Mouse (Mus musculus): ENCODE results near the gene Mras. TPM values are rescaled to one million over a fixed set of nuclear protein-coding genes. Genes with fewer than 3 reads are reported as not detected.

Gene Mras
- total RNA-seq, 2 experiments from 2014 or later, result 6.8 to 7.5 TPM

- no peak for DNase-seq
- intact Hi-C loops (cut with DNase I), result no loop called here
Observed at GRCm38 (mm10) chr9:99441647-99442433, 4.7 kb upstream of the Mras start.

DNA sequence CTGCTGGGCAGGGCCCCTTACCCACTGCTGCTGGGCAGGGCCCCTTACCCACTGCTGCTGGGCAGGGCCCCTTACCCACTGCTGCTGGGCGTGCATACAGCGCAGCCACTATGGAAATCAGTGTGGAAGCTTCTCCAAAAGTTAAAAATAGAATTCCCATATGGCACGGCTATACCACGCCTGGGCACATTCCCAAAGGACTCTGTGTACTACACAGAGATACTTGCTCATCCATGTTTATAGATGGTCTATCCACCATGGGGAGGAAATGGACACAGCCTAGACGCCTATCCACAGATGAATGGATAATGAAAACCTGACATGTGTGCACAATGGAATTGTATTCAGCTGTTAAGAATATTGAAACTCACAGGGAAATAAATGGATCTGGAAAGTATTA lies 3.8 kb upstream of the Mras start:
- intact Hi-C loops (cut with DNase I), result no loop called here
- DNase-seq, result no peak

DNA sequence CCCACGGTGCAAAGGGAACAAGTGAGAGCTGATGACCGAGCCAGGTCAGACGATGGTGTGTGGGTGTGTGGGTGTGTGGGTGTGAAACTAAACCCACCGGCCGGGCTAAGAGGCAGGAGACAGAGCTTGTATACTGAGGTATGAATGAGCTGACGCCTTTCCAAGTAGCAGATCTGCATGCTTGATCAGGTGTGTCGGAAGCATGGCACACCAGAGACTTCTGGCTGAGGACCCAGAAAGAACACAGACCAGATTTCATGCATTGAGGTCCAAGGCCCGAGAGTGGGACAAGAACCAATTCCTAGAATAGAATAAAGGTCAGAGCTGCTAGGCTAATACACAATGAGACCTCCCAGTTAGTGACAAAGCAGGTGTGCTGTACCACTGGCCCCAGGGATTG lies 1.9 kb upstream of the Mras start:
- intact Hi-C loops (cut with DNase I), result loop anchor here (5.0 kb wide), 2 partner anchors 62 to 197 kb away; partner anchors contain the start of gene Cep70
- no peak for DNase-seq

- no peak for DNase-seq
- intact Hi-C loops (cut with DNase I), result loop anchor here (5.0 kb wide), 2 partner anchors 61 to 196 kb away; partner anchors contain the start of gene Cep70
Observed at GRCm38 (mm10) chr9:99437781-99438565, 792 bp upstream of the Mras start.

- peak; percentile 83 to 91 for DNase-seq
- intact Hi-C loops (cut with DNase I), result loop anchor here (5.0 kb wide), 2 partner anchors 59 to 194 kb away; partner anchors contain the start of gene Cep70
Observed at GRCm38 (mm10) chr9:99436182-99437030, 775 bp downstream of the Mras start.

GRCm38 (mm10) chr9:99435619-99436181 lies 1.5 kb downstream of the Mras start:
- intact Hi-C loops (cut with DNase I), result loop anchor here (5.0 kb wide), 2 partner anchors 58 to 193 kb away; partner anchors contain the start of gene Cep70
- DNase-seq, result peak; percentile 36 to 51

DNA sequence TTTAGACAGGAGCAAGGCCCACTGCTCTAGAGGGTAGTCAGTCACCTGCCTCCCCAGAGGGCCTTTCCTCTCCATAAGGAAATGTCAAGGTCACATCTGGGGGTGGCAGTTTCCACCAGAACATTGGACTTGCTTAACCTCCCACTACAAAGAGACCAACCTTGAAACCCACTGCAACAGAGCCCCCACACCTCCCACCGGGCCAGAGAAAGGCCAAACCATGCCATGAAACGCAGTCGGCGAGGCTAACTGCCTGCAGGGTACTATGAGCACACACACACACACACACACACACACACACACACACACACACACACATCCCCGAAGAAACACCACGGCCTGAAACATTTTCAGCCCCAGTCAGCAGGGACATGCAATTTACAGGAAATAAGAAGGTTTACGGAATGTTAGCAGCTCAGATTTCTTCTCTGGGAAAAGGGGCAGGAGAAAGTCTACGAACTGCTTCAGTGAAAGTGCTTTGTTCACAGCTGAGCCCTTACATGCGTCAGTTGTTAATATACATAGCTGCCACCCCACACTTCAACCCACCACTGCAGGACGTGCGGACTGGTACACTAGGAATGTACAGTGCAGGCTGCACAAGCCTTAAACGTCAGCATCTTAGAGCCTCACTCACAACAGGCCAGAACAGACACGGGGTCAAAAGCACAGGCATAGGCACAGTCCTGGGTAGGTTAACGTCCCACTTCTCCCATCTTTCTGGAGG lies 2.1 kb downstream of the Mras start:
- intact Hi-C loops (cut with DNase I), result loop anchor here (5.0 kb wide), 2 partner anchors 58 to 193 kb away; partner anchors contain the start of gene Cep70

DNA sequence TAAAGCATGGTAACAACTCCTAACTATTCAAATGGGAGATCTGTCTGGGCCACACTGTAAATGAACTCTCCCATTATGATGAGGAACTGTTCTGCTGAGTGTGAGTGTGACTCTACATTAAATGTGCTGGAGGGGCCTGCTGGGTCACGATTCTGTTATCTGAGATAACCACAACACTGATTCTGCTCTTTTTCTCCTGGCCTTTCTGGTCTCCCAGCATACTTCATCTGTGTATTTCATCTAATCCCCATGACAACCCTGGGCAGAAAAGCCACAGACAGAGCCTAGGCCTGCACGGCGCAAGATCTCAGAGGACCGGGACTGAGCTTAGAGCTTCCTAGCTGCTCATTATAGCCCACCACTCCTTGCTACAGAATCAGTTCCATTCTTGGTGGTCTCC lies 4.7 kb downstream of the Mras start:
- DNase-seq, result no peak
- intact Hi-C loops (cut with DNase I), result no loop called here

More for the DNA sequence above, 2.1 kb downstream of the Mras start:
- no peak for DNase-seq

- no peak for DNase-seq
- intact Hi-C loops (cut with DNase I), result no loop called here
Observed at GRCm38 (mm10) chr9:99431963-99432362, 5.2 kb downstream of the Mras start.

DNA sequence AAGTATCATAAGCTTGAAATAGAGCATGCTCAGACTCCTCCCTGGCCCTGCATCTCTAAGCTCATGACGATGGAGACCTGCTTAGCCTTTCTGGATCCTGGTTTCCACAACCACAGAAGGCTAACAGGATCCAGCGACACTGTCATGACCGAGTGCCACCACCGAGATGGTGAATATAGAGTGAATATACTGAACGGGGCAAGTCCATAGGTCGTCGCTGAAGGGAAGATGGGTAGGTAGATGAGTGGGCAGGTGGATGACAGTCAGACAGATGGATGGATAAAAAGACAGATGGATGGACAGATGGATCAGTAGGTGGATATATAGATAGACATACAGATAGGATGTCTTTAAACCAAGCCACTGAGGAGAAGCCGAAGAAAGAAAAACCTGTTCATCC lies 5.8 kb downstream of the Mras start:
- DNase-seq, result no peak
- intact Hi-C loops (cut with DNase I), result no loop called here

GRCm38 (mm10) chr9:99430806-99431205 lies 6.4 kb downstream of the Mras start:
- DNase-seq, result no peak
- intact Hi-C loops (cut with DNase I), result no loop called here

GRCm38 (mm10) chr9:99429845-99430244 lies 7.3 kb downstream of the Mras start:
- no peak for DNase-seq
- intact Hi-C loops (cut with DNase I), result no loop called here

DNA sequence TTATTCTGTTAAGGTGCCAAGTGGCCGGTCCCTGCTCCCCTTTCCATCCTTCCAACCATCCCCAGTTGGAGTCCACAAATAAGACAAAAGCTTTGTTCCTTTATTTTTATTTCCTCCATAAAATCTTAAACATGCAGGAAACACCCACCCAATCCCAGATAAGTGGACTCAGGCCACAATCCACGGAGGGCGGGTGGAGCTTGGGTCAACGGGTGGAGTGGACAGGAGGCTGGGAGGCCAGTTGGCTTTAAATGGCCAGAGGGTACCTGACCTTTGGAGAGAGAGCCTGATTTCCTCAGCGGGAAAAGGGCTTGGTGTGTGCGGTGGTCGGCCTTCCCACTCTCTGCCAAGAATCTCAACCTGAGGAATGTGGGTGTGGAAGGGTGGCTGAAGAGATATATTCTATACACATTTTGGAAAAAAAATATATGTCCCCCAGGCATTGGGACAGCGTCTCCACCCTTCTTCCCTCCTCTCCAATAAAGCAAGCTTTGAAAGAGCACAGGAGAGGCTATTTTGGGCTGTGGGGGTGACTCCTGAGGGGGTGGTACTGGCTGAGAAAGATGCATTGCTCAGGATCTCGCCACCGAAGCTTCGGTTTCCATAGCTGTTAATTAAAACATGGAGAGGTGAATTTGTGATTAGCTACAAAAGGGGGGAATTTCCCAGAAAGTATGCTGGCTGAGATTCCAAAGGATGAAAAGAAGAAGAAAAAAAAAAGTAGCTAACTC lies 8.4 kb downstream of the Mras start:
- no peak for DNase-seq
- intact Hi-C loops (cut with DNase I), result no loop called here

DNA sequence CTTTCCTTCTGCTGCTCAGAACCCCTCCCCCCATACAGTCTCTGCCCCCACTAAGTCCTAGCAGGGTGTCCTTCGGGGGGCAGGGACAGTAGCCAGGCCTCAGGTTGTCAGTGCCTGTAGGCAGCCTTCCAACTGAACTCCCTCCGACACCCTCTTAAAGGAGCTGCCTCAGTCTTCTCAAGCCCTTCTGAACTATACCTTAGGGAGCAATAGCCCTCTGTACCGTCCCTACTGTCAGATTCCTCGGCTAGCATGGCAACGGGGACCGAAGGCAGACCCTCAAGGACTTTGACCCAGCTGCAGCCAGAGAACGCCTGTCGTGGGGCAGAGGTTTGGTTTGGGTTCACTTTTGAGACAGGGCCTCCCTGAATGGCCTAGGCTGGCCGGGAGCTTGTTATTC lies 11.9 kb downstream of the Mras start:
- intact Hi-C loops (cut with DNase I), result no loop called here
- DNase-seq, result no peak

GRCm38 (mm10) chr9:99424574-99424863 lies 12.7 kb downstream of the Mras start:
- DNase-seq, result no peak
- intact Hi-C loops (cut with DNase I), result no loop called here

DNA sequence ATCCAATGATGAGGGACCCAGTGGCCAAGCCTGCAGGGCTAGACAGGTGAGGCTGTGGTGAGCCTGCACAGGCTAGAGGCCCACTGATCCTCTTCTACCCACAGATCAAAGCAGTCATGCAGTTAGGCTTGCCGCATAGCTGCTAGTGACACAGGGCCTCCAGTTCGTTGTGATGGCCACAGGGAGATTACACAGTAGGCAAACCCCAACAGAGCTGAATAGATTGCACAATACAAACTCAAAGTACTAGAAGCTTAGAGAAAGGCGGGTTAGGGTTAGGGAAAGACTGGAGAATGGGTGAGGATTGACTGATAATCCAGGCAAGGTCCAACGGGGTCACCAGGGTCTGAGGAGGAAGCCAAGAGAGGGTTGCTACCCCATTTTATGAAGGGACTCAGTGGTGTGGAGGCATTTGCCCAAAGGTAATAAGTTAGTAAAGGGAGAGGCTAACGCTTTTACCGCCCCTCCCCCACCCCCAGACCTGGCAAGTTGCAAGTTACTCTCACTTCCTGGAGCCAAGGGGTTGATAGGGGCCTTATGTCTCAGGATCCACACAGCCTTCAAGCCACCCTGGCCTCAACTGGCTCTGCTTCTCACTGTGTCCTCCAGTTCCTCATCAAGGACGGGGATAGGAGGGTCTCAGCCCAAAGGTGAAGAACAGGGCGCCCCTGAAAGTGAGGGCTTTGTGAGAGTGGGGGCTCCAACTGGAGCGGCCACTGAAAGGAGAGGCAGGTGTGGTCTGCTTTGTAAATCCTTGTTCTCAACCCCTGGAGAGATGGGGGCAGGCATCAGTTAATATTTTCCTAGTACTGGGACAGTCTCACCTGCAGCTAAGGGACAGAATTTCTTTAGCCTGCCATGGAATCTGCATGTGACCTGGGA lies 13.2 kb downstream of the Mras start:
- no peak for DNase-seq
- intact Hi-C loops (cut with DNase I), result no loop called here

GRCm38 (mm10) chr9:99421914-99422313 lies 15.3 kb downstream of the Mras start:
- intact Hi-C loops (cut with DNase I), result no loop called here
- DNase-seq, result no peak
